Mouse (Mus musculus): ENCODE measurements at regions not wholly inside any gene's neighbourhood (a gene's known extent, or its start where the extent isn't known, plus 50 kb on each side); places are given as distances from the start of the nearest gene placed in this dataset.

GRCm38 (mm10) chr11:18171207-18171776 is 217.6 kb upstream of the Etaa1 start:
- TF ChIP-seq CTCF (IDR thresholded peaks at IDR 0.05; ENCODE audit: low read depth) (no peak), EP300 (IDR thresholded peaks at IDR 0.05; ENCODE audit: low read depth) (no peak)

All from liver, embryonic 14.5 days (tissue).